Mouse (Mus musculus) embryo, embryonic 10.5 days (tissue): Measurements from ENCODE around the gene Parp2.
"Not testable (repeated sequence)": the region's sequence is repeated elsewhere in the genome, so short reads cannot be mapped to it uniquely, and the experiment has no call there.

Experiments used
- DNase-seq: peaks from one replicate; pipeline ENCODE4 v3.0.0-alpha.2; 2015; ENCODE audit warnings: low spot score

Parp2 gene

GRCm38 (mm10) chr14:50829878-50830277, 22.2 kb downstream of the Parp2 start:
- DNase-seq, result no peak

DNA sequence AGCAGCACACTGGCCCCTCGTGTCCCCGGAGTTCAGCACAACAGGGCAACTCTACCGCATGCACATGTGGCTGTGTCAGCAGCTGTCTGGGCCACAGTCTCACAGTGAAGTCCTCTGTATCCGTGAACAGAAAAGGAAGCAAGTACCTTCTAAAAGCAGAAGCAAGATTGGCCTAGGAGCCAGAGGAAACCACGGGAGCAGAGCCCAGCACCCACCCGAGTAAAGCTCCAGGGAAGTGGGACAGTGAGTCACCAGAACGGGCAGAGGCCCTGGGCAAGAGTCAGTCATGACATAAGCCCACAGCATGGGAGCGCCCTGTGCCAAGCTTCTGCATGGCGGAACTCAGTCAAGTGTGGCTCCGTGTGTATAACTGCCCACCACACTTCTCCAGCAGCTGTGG, 26.3 kb downstream of the Parp2 start:
- no peak for DNase-seq

GRCm38 (mm10) chr14:50834435-50834834, 26.8 kb downstream of the Parp2 start:
- no peak for DNase-seq

- DNase-seq, result peak; percentile 10
Observed at GRCm38 (mm10) chr14:50837236-50837635, 29.6 kb downstream of the Parp2 start.

- no peak for DNase-seq
Observed at GRCm38 (mm10) chr14:50855788-50856187, 48.1 kb downstream of the Parp2 start.

- DNase-seq, result no peak
Observed at GRCm38 (mm10) chr14:50862641-50863040, 55.0 kb downstream of the Parp2 start.

DNA sequence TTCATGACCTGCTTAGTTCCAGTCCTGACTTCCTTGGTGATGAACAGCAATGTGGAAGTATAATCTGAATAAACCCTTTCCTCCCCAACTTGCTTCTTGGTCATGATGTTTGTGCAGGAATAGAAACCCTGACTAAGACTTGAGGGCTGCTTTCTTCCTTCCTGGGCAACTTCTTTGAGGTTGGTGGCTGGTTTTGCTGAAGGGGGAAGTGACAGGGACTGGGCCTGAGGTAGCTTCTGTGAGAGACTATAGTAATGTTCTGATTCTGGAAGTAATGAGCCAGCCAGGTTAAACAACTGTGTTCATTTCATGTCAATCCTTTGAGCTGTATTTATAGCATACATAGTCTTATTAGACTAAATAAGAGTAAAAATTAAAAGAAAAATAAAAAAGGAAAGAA, 57.4 kb downstream of the Parp2 start:
- DNase-seq, result not testable (repeated sequence)

- no peak for DNase-seq
Observed at GRCm38 (mm10) chr14:50866966-50867365, 59.3 kb downstream of the Parp2 start.

GRCm38 (mm10) chr14:50868211-50868610, 60.6 kb downstream of the Parp2 start:
- DNase-seq, result no peak

- no peak for DNase-seq
Observed at GRCm38 (mm10) chr14:50868656-50869055, 61.0 kb downstream of the Parp2 start.

- peak; percentile 76 for DNase-seq
Observed at GRCm38 (mm10) chr14:50869889-50870804, 62.5 kb downstream of the Parp2 start, which contains the start of gene Tep1. TSS of gene Tep1 (minus strand) at chr14:50870560.

DNA sequence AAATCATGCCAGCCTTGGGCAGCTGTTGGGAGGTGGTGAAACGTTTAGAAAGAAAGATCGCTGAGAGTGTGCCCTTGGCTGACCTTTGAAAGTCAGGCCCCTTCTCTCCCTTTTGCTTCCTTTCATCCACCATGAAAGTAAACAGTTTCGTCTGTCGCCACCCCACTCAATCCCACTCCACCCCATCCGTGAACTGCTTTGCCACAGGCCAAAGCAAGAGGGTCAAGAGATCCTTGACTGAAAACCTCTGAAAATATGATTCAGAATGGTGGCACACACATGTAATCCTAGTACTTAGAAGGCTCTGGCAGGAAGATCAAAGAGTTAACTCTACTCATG, 63.1 kb downstream of the Parp2 start:
- DNase-seq, result no peak
